Mouse (Mus musculus) MEL (cell line): ENCODE results near the gene 1110059E24Rik. TPM values are rescaled to one million over a fixed set of nuclear protein-coding genes. Genes with fewer than 3 reads are reported as not detected.

Source experiments
- DNase-seq: peaks from one replicate; pipeline ENCODE4 v3.0.0; 2011; ENCODE audit warnings: low read depth, low spot score
- H3K27ac ChIP-seq: 2 replicates; pipeline ENCODE4 v1.5.1; 2012; ENCODE audit warnings: low read depth, mild to moderate bottlenecking, control low read depth, low read length, moderate library complexity; ENCODE audit not compliant: control insufficient read depth
- H3K27me3 ChIP-seq, 2 experiments: fragments of 150-350 bp in 1 of 2; sonication (generic) in 1 of 2; 2 replicates each; pipeline ENCODE4 v1.6.1; 2012; ENCODE audit warnings: low read length in 2 of 2, mild to moderate bottlenecking in 2 of 2, improper control_type of control experiment in 1 of 2, moderate library complexity in 1 of 2; ENCODE audit not compliant: insufficient read depth in 2 of 2, control insufficient read depth in 1 of 2
- H3K36me3 ChIP-seq, 2 experiments: 2 replicates each; pipeline ENCODE4 v1.6.1; 2012 to 2014; ENCODE audit warnings: low read length in 2 of 2, improper control_type of control experiment in 1 of 2, inconsistent platforms in 1 of 2, mild to moderate bottlenecking in 1 of 2; ENCODE audit not compliant: insufficient read depth in 2 of 2, control insufficient read depth in 1 of 2
- H3K4me1 ChIP-seq, 2 experiments: fragments of 150-350 bp in 1 of 2; sonication (generic) in 1 of 2; 2 replicates each; pipeline ENCODE4 v1.6.1; 2012; ENCODE audit warnings: low read length in 2 of 2, improper control_type of control experiment in 1 of 2, mild to moderate bottlenecking in 1 of 2; ENCODE audit not compliant: insufficient read depth in 2 of 2, control insufficient read depth in 1 of 2
- H3K4me3 ChIP-seq, 2 experiments: fragments of 150-350 bp in 1 of 2; sonication (generic) in 1 of 2; 2 replicates each; pipeline ENCODE4 v1.5.1; 2012; ENCODE audit warnings: low read depth in 2 of 2, low read length in 2 of 2, mild to moderate bottlenecking in 2 of 2, moderate library complexity in 2 of 2, control low read depth in 1 of 2, improper control_type of control experiment in 1 of 2; ENCODE audit not compliant: control insufficient read depth in 1 of 2, insufficient read depth in 1 of 2
- H3K79me2 ChIP-seq: 2 replicates; pipeline ENCODE4 v1.6.1; 2012; ENCODE audit warnings: mild to moderate bottlenecking, low read length, moderate library complexity; ENCODE audit not compliant: control insufficient read depth, poor library complexity, insufficient read depth
- H3K9ac ChIP-seq: 2 replicates; pipeline ENCODE4 v1.6.1; 2012; ENCODE audit warnings: low read depth, mild to moderate bottlenecking, control low read depth, low read length, moderate library complexity; ENCODE audit not compliant: control insufficient read depth, poor library complexity, severe bottlenecking
- H3K9me3 ChIP-seq: fragments of 150-350 bp; sonication (generic); replicated peaks from 2 replicates; pipeline ENCODE4 v1.6.1; 2012; ENCODE audit warnings: mild to moderate bottlenecking, low read length, improper control_type of control experiment, moderate library complexity; ENCODE audit not compliant: insufficient read depth
- BHLHE40 ChIP-seq: IDR thresholded peaks from 2 replicates; pipeline ENCODE4 v1.6.1; 2012; ENCODE audit warnings: low read depth, mild to moderate bottlenecking, inconsistent platforms, low read length, improper control_type of control experiment, borderline replicate concordance
- CHD1 ChIP-seq: IDR thresholded peaks from 2 replicates; pipeline ENCODE4 v1.6.1; 2012; ENCODE audit warnings: low read depth, mild to moderate bottlenecking, inconsistent platforms, low read length, improper control_type of control experiment
- CHD2 ChIP-seq: IDR thresholded peaks from 2 replicates; pipeline ENCODE4 v1.6.1; 2011; ENCODE audit warnings: low read length, improper control_type of control experiment
- CTCF ChIP-seq, 3 experiments: IDR thresholded peaks in 2 of 3; conservative IDR thresholded peaks in 1 of 3; 2 replicates each; pipeline ENCODE4 v1.5.1; 2011 to 2012; ENCODE audit warnings: low read length in 3 of 3, low read depth in 2 of 3, mild to moderate bottlenecking in 2 of 3, improper control_type of control experiment in 1 of 3, inconsistent platforms in 1 of 3, mixed read lengths in 1 of 3, moderate library complexity in 1 of 3; ENCODE audit not compliant: control insufficient read depth in 1 of 3, insufficient read depth in 1 of 3, poor library complexity in 1 of 3, severe bottlenecking in 1 of 3
- E2F4 ChIP-seq: IDR thresholded peaks from 2 replicates; pipeline ENCODE4 v1.6.1; 2011; ENCODE audit warnings: low read depth, low read length, improper control_type of control experiment, borderline replicate concordance
- ELF1 ChIP-seq: IDR thresholded peaks from 2 replicates; pipeline ENCODE4 v1.6.1; 2014; ENCODE audit warnings: low read depth, mild to moderate bottlenecking, inconsistent platforms, low read length, improper control_type of control experiment, moderate library complexity
- EP300 ChIP-seq, 2 experiments: IDR thresholded peaks; 2 replicates each; pipeline ENCODE4 v1.6.1; 2011; ENCODE audit warnings: improper control_type of control experiment in 2 of 2, low read length in 2 of 2, low read depth in 1 of 2, mild to moderate bottlenecking in 1 of 2
- HCFC1 ChIP-seq: IDR thresholded peaks from 2 replicates; pipeline ENCODE4 v1.6.1; 2012; ENCODE audit warnings: low read depth, mild to moderate bottlenecking, inconsistent platforms, low read length, improper control_type of control experiment, moderate library complexity
- KAT2A ChIP-seq: conservative IDR thresholded peaks from 2 replicates; pipeline ENCODE4 v1.6.1; 2012; ENCODE audit warnings: low read depth, low read length, improper control_type of control experiment, inconsistent platforms
- MAZ ChIP-seq: IDR thresholded peaks from 2 replicates; pipeline ENCODE4 v1.6.1; 2012; ENCODE audit warnings: low read depth, mild to moderate bottlenecking, inconsistent platforms, low read length, improper control_type of control experiment
- MYB ChIP-seq: IDR thresholded peaks from 2 replicates; pipeline ENCODE4 v1.6.1; 2011; ENCODE audit warnings: mild to moderate bottlenecking, low read depth, low read length, improper control_type of control experiment
- POLR2A ChIP-seq, 2 experiments: IDR thresholded peaks; 2 replicates each; pipeline ENCODE4 v1.6.1; 2011 to 2012; ENCODE audit warnings: low read length in 2 of 2, mild to moderate bottlenecking in 2 of 2, control low read depth in 1 of 2, improper control_type of control experiment in 1 of 2, low read depth in 1 of 2, moderate library complexity in 1 of 2; ENCODE audit not compliant: control insufficient read depth in 1 of 2, insufficient read depth in 1 of 2, poor library complexity in 1 of 2
- POLR2AphosphoS2 ChIP-seq: IDR thresholded peaks from 2 replicates; pipeline ENCODE4 v1.6.1; 2011; ENCODE audit warnings: low read length, improper control_type of control experiment
- TBP ChIP-seq: IDR thresholded peaks from 2 replicates; pipeline ENCODE4 v1.8.0; 2011; ENCODE audit warnings: low read depth, low read length, improper control_type of control experiment
- TCF12 ChIP-seq: IDR thresholded peaks from 2 replicates; pipeline ENCODE4 v1.6.1; 2014; ENCODE audit warnings: low read depth, mild to moderate bottlenecking, inconsistent platforms, low read length, improper control_type of control experiment, moderate library complexity
- UBTF ChIP-seq: IDR thresholded peaks from 2 replicates; pipeline ENCODE4 v1.6.1; 2012; ENCODE audit warnings: low read depth, mild to moderate bottlenecking, inconsistent platforms, low read length, improper control_type of control experiment, moderate library complexity, borderline replicate concordance; ENCODE audit not compliant: insufficient read depth
- USF1 ChIP-seq: IDR thresholded peaks from 2 replicates; pipeline ENCODE4 v1.6.1; 2014; ENCODE audit warnings: low read depth, mild to moderate bottlenecking, inconsistent platforms, low read length, improper control_type of control experiment, moderate library complexity
- ZC3H11A ChIP-seq: IDR thresholded peaks from 2 replicates; pipeline ENCODE4 v1.6.1; 2012; ENCODE audit warnings: low read depth, mild to moderate bottlenecking, inconsistent platforms, low read length, improper control_type of control experiment
- ZMIZ1 ChIP-seq: IDR thresholded peaks from 2 replicates; pipeline ENCODE4 v1.6.1; 2012; ENCODE audit warnings: low read depth, mild to moderate bottlenecking, inconsistent platforms, low read length, improper control_type of control experiment, moderate library complexity
- ZNF384 ChIP-seq: IDR thresholded peaks from 2 replicates; pipeline ENCODE4 v1.6.1; 2012; ENCODE audit warnings: low read depth, mild to moderate bottlenecking, inconsistent platforms, low read length, improper control_type of control experiment
- polyA plus RNA-seq, 2 experiments: library from polyadenylated mRNA; stranded (reverse) in 1 of 2; unstranded in 1 of 2; fragments of >175 nt in 1 of 2; fragments of >200 nt in 1 of 2; gene quantifications; 2 replicates each; pipeline versions ENCODE4 v1.2.1 to v1.2.4; 2012; ENCODE audit warnings: low replicate concordance in 2 of 2, low read depth in 1 of 2; ENCODE audit not compliant: insufficient read length in 2 of 2, insufficient read depth in 1 of 2, missing spikeins in 1 of 2
- total RNA-seq: library from RNA; depleted of rRNA; stranded (reverse); fragments of 300-350 nt; gene quantifications from 2 replicates; pipeline ENCODE4 v1.2.3, GENCODE M21; 2012

The 1110059E24Rik gene
- total and polyA plus RNA-seq, 3 experiments = 17.2 to 20.0 TPM; not detected in 1

- no peak for DNase-seq
- peaks cover 0 to 10% of the 10 kb centered on the region in 2 experiments; a peak in 2 of 4 replicates for H3K36me3 ChIP-seq
- no peaks in the 10 kb centered on the region for H3K79me2 ChIP-seq
- H3K9me3 ChIP-seq = no peaks in the 10 kb centered on the region
- no peak overlapping the region for H3K27ac ChIP-seq
- H3K27me3 ChIP-seq = no peaks in the 10 kb centered on the region
- H3K4me1 ChIP-seq = peaks cover 0 to 9% of the 10 kb centered on the region in 2 experiments; a peak in 2 of 4 replicates
- H3K9ac ChIP-seq = no peak overlapping the region
- no peak overlapping the region for H3K4me3 ChIP-seq
- TF ChIP-seq UBTF (no peak), CTCF (IDR thresholded peaks at IDR 0.05 in 2 of 3, conservative IDR thresholded peaks at IDR 0.05 in 1 of 3; ENCODE audit: control insufficient read depth in 1 of 3, insufficient read depth in 1 of 3, low read depth in 2 of 3, low read length in 3 of 3, poor library complexity in 1 of 3, severe bottlenecking in 1 of 3) (no peak), TCF12 (no peak), CHD1 (no peak), ZMIZ1 (no peak), BHLHE40 (no peak), HCFC1 (no peak), ZNF384 (no peak), ELF1 (no peak), EP300 (IDR thresholded peaks at IDR 0.05; ENCODE audit: low read depth in 1 of 2, low read length in 2 of 2) (no peak), POLR2A (IDR thresholded peaks at IDR 0.05; ENCODE audit: control insufficient read depth in 1 of 2, insufficient read depth in 1 of 2, low read depth in 1 of 2, low read length in 2 of 2, poor library complexity in 1 of 2) (no peak), USF1 (no peak), MYB (no peak), E2F4 (no peak), MAZ (no peak), CHD2 (no peak)
Observed at GRCm38 (mm10) chr19:21583986-21584385, 68.8 kb downstream of the 1110059E24Rik start.

DNA sequence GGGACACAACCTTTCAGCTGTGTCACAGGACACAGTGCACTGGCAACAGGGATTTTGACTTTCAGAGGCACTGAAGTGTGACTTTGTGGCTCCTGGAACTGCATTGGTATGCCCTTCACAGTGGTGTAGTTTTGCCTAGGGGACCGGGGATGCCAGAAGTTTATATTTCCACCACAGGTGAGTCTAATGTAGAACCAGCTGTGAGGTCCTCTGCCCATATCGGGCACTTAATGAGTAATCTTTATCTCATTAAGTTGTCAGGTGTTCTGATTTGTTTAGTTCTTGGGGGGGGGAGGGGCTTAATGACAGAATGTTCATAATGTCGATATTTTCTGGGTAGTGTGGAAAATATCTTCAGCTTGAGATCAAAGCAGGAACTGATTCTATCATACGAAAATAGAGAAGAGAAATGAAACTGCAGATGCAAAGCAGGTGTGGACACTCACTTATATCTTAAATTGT lies 69.2 kb downstream of the 1110059E24Rik start:
- no peak overlapping the region for H3K4me3 ChIP-seq
- peaks cover 0 to 9% of the 10 kb centered on the region in 2 experiments; a peak in 2 of 4 replicates for H3K4me1 ChIP-seq
- no peaks in the 10 kb centered on the region for H3K27me3 ChIP-seq
- TF ChIP-seq ZC3H11A (no peak), KAT2A (no peak), POLR2AphosphoS2 (no peak), EP300 (IDR thresholded peaks at IDR 0.05; ENCODE audit: low read depth in 1 of 2, low read length in 2 of 2) (no peak), TBP (no peak)
- no peaks in the 10 kb centered on the region for H3K79me2 ChIP-seq
- no peaks in the 10 kb centered on the region for H3K9me3 ChIP-seq
- H3K9ac ChIP-seq = no peak overlapping the region
- no peak overlapping the region for H3K27ac ChIP-seq
- no peak for DNase-seq
- H3K36me3 ChIP-seq = peaks cover 0 to 10% of the 10 kb centered on the region in 2 experiments; a peak in 2 of 4 replicates
